Mouse (Mus musculus): ENCODE measurements at regions not wholly inside any gene's neighbourhood (a gene's known extent, or its start where the extent isn't known, plus 50 kb on each side); places are given as distances from the start of the nearest gene placed in this dataset.

DNA sequence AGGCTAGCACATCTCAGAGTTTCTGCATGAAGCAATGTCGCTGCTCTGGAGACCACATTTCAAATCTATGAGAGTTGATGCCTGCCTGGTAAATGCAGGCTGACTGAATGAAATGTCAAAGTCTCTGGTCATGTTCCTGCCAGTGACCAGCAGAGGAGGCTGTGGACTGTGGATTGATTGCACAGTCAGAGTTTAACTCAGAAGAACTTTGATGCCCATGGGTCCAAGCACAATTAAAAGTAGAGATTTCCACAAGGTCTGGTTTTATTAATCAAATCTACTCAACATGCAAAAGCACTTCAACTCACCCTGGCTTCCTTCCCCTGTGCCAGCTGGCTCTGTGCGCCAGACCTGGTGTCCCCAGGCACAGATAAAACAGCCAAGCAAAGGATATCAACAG lies 81.3 kb downstream of the Hsd17b3 start:
- DNase-seq (ENCODE audit: low spot score in 2 of 2) = no peak

DNA sequence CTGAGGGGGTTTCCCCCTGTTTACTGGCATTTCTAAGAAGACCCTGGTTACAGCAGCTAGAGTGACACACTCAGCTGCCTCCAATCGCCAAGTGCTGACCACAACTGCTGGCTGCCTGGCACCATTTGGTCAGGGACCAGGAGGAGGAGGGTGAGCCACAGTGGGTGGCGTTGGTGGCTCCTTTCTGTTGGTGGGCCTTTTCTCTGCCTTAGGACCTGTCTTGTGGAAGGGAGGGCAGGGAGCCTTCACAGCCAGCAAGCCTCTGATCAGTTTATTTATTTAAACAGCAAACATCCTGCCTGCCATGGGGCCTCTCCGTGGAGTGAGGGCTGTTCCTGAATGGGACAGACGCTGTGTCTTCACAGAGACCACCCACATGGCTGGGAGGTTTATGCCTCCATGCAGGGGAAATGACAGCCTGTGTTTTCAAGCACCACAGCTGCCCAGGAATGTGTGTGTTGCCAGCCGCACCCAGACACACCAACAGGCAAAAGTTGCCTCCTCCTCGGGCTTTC lies 86.0 kb downstream of the Hsd17b3 start:
- no peak for DNase-seq (ENCODE audit: low spot score in 2 of 2)

DNA sequence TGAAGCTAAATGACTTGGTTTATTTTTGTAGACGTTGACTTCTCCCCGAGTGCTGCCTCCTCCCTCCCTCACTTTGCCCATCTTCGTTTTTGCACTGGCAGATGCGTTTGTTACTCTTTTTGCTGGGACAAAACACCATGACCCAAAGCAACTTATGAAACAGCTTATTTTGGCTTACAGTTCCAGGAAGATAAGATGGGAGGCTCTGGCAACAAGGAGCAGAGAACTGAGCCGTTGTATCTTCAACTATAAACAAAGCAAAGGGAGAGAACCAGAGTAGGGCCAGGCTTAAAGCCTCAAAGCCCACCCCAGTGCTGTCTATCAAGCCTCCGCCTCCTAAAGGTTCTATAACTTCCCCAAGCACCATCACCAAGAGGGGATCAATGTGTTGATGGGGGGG lies 88.7 kb downstream of the Hsd17b3 start:
- no peak for DNase-seq (ENCODE audit: low spot score in 2 of 2)

DNA sequence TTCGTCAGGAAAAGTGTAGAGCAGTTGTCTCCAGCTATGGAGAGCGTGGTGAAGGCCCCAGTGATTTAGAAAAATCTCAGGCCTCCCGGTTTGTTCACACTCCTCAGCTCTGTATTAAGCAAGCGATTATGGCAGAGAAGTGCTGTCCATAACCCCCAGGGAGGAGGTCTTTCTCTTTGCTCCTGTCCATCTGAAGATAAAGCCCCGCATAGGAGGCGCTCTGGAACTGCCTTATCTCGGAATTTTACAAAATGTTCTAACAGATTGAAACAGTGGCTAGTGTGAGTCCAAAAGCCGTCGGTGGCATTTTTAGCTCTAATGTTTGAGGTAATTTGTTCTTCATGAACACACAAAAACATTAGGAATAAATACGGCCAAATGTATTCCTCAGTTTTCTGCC lies 90.4 kb downstream of the Hsd17b3 start:
- no peak for DNase-seq (ENCODE audit: low spot score in 2 of 2)

DNA sequence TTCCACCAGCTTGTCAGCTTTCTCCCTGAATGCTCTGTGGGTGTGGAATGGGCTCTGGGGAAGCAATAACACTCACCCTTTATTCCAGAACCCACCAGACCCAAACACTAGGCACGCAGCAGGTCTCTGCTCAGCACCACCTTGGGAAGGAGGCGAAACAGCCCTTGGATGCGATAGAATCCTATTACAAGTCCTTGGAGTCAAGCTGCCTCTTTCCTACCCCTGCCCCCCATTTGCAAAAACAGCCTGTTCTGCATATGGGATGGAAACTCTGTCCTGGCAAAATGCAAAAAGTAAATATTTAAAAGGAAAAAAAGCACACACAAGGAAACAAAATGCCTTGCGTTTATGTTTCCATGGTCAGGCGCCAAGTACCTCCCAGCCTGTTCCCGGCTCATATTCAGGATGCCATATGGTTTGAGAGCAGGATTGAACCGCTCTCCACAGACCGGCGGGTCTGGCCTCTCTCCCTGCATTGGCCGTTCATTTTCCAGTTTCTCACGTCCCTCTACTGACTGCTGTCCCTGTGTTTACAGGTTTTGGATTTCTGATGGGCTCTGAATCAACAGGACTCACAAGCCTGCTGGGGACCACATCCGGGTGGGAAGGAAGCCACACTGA lies 95.1 kb downstream of the Hsd17b3 start:
- peak in 1 of 2 experiments; percentile 10 for DNase-seq (ENCODE audit: low spot score in 2 of 2)

DNA sequence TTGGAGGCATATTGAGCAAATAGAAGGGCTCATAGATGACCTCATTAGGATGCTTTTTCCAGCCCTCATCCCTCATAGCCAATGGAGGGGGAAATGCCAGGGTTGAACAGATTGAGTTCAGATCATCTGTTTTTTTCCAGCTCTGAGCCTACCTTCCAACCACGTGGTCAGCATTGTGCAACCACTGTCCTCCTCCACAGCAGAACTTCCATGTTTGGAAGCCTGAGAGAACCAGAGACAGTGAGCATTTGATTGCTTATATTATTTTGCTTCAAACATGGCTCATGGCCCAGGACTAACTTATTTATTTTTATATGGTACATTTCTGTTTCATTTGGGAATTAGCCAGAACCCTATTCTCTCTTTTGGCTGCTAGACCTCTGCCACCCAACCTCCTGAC lies 96.0 kb downstream of the Hsd17b3 start:
- DNase-seq (ENCODE audit: low spot score in 2 of 2) = no peak

DNA sequence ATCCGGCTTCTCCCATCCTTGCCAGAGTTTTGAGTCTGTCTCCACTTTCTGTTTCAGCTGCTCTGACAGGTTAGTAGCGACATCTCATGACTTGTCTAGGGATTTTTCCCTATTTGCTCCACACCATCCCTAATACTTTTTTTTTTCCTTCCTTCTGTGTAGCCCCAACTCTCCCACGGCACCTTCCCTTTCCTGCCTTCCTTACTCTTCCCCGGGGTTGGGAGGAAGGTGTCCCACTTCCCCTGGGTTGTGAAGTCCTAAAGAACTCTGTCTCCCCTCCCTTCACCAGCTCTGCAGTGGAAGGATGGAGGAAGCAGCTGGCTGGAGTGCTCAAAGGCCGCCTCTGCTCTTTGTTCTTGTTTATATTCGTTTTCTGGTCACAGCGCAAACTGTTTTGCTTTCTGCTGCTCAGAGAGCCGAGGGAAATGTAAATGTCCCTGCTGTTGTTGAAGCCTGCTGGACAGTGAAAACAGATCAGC lies 98.5 kb downstream of the Hsd17b3 start:
- DNase-seq (ENCODE audit: low spot score in 2 of 2) = peak; percentile 28 to 44

DNA sequence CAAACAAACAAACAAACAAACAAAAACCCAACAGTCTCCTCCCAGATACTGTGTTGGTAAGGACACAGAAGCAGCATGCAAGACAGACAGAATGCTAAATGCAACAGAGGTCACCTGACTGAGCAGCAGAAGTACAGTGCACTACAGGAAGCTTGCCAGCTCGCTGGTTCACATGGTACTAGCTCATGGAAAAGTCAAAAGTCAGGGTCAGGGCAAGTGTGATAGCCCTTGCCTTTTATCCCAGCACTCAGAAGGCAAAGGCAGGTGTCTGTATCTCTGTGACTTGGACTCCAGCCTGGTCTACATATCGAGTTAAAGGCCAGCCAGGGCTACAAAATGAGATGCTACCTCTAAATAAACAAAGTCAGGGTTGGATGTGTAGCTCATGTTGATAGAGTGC lies 99.3 kb downstream of the Hsd17b3 start:
- no peak for DNase-seq (ENCODE audit: low spot score in 2 of 2)

DNA sequence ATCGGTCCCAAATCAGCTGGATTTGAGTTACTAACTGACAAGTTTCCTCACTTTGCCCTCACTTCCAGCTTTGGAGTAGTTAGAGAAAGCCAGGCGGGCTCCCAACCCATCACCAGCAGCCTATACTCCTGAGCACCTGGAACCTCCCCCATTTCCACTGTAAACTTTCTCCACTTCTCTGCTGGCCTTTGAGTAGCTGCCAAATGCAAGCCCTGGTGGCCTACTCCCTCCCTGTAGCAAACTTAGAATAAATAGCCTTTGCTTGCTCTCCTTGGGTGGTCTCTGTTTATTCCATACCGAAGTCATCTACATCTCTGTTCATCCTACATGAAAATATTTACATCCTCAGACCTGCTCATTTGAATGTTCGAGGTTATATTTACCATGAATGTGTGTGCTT lies 100.8 kb downstream of the Hsd17b3 start:
- DNase-seq (ENCODE audit: low spot score in 2 of 2) = no peak

DNA sequence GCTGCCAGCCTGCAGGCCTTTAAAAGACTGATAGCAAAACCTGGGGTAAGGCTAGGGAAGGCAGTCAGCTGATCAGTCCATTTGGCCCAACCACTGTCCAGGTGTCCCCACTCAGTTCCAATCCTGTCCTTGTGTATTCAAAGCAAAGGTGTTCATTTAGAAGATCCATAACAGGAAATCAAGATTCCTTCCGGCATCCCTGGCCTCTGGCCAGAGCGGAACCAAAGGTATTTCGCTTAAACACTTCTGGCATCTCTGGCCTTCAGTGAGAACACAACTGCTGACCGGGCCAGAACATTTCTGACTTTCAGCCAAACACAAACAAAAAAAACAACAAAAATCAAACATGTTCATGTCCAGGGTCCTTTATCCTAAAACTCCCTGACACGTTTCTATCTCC lies 102.3 kb downstream of the Hsd17b3 start:
- DNase-seq (ENCODE audit: low spot score in 2 of 2) = no peak

DNA sequence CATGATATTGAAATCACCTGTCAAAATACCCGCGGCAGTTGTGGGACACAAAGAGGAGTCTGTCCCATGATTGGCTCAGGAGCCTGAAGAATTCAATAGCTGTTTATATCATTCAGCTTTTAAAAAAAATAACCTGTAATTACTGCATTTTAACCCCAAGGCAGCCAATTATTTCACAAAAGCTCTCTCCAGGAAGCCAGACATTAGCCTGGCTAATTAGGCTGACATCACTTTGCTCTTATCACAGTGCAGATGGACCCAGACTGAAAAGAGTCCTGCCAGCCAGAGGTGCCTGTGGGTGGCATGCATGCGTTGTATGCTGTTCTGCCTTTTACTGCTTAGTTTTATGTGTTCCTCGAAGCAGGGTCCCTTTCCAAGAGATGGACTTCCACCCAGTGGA lies 103.4 kb downstream of the Hsd17b3 start:
- DNase-seq (ENCODE audit: low spot score in 2 of 2) = peak in 1 of 2 experiments; percentile 20

DNA sequence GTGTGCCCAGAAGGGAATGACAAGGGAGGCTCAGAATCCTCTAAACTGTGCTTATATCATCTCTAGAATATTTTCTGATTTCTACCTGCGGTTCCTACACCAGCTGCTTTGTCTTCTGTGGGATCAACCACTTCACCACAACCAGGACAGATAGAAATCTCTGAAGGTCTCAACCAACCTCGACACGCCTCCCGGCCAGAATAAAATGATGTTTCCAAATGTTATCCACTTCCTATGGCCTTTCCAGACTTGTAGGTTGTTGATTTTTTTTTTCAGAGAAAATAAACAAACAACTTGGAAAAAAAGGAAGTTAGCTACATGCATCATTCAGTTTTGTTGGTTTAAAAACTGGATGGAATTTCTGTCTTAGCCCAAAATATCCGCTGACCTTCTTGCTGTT lies 103.9 kb downstream of the Hsd17b3 start:
- DNase-seq (ENCODE audit: low spot score in 2 of 2) = no peak

DNA sequence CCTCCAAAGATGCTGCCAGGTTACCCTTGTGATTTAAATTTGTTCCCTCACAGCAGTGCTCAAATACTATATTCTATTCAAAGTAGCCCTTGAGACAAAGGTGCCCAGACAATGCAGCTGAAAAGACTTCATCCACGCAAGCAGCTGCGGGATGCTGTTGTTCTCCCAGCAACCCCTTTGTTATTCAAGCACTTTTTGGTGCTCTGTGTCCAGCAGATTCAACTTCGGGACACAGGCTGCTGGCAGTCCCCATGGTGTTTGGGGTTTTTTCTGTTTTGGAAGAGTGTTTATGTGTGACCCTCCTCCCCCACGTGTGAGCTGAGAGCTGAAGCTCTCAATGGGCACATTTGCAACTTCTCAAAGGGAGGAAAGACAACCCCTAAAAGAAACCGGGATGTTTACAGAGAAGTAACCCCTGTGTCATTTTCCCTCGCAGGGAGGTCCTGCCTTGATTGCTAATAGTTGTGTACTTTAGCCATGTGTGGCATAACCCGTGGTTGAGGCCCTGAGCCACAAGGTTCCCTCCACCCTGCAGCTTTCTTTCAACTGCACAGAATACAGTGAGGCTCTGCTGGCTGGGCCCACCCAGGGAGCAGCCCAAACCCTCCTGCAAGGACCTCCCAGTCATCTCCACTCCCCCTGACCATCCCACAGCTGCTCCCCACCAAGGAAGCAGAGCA lies 108.9 kb downstream of the Hsd17b3 start:
- DNase-seq (ENCODE audit: low spot score in 2 of 2) = no peak

DNA sequence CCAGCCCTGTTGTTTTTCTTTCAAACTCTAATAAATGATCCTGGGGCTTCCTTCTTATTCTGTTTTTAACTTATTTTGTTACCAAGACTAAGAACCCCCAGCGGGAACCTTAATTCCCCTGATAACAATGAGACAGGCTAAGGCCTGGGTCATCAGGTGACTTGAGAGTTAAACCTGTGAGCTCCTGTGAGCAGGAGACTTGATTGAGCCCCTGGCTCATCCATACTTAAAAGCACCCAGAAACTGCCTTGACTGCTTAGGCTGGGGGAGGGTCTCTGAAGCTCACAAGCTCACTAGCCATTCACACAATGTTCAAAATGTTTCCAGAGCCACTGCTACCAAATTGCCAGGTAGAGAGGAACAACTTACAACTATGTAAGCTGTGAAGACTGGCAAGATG lies 109.4 kb downstream of the Hsd17b3 start:
- DNase-seq (ENCODE audit: low spot score in 2 of 2) = no peak

DNA sequence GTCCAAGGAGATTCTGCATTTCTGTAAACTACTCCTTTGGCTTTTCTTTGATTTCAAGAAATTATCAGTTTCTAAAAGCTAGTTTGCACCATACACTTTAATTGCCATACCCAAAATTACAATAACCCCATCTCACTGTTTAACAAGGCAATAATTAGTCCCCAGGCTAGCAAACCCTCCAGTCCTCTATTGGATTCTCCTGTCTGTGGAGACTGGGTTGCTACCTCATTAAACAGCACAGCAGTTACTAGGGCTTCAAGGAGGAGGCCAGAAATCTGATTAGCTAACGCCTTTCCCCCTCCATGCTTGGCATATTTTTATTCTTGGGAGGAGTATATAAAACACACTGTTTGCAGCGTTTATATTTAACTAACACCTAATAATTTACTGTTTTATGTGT lies 119.1 kb downstream of the Hsd17b3 start:
- no peak for DNase-seq (ENCODE audit: low spot score in 2 of 2)

DNA sequence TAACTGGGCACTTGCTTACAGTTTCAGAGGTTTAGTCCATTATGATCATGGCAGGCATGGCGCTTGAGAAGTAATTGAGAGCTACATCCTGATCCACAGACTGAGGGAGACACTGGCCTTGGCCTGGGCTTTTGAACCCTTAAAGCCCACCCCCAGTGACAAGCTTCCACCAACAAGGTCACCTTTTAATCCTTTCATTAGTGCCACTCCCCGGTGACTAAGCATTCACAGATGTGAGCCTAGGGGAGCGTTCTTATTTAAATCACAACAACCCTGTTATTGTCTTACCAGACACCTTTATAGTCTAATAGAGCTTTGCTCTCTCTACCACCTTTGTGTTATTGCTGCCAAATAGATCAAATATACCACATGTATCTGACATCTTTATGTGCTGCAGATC lies 120.4 kb downstream of the Hsd17b3 start:
- no peak for DNase-seq (ENCODE audit: low spot score in 2 of 2)

DNA sequence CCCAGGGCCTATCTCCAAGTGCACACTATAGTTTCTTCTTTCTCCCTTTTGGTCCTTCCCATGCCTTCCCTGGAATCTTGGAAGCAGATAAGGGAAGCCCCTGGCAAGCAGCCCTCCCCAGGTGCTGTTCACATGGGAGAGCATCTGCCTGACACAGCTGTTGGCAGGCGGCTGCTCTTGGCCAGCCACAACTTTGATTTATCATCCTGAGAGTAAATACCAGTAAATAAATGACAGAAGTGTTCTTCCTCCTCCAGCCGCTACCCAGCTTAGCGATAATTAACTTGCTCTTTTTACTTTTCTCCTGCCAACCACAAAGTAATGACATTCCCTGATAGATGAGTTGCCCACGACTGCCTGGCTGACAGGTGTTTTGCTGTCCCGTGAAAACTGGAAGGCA lies 131.9 kb downstream of the Hsd17b3 start:
- DNase-seq (ENCODE audit: low spot score in 2 of 2) = peak in 1 of 2 experiments; percentile 22

DNA sequence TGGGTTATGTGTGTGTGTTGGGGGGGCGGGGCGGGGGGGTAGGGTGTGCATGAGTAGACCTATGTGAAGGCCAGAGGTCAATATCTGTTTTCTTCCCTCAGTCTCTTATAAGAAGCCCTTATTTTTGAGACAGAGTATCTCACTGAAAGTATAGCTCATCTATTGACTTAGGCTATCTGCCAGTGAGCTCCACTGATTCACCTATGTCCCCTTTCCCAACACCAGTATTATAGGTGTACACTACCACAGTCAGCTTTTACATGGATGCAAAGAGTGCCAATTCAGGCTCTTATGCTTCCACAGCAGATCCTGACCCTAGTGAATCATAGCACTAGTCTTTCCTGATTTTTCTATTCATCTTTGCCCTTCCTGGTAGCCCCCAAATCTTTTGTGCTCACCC lies 134.7 kb downstream of the Hsd17b3 start:
- DNase-seq (ENCODE audit: low spot score in 2 of 2) = no peak

DNA sequence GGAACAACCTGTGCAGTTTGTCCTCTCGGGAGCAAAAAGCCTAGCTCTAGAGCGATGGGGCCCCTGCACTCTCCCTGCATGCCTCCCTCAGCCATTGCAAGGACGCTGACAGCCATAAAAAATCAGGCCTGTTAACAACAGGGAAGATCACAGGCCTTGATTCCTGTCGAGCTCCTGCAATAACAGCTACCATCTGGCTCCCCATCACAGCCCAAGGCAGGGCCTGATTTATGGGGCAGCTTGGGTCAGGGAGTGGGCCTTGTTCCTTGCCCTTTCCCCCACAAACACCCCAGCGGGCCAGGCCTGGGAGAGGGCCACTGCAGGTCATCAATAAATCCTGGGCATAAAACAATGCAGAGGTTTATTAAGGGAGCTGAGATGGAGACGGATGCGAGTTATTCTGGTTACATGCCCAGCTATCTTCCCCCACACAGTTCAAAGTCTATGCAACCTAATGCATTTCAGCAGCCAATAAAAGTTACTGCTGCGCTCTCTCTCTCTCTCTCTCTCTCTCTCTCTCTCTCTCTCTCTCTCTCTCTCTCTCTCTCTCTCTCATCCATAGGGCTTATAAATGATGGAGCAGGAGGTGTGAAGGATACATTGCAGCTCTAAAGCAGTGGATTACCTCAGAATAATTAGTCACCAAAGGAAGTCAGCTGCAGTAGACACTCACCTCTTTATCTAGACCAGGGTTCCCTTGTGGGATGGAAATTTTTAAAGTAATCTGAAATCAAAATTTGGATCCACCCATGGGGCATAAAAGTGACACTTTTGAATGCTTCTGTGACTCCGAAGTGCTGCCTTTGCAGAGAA lies 136.9 kb downstream of the Hsd17b3 start:
- DNase-seq (ENCODE audit: low spot score in 2 of 2) = peak in 1 of 2 experiments; percentile 4

DNA sequence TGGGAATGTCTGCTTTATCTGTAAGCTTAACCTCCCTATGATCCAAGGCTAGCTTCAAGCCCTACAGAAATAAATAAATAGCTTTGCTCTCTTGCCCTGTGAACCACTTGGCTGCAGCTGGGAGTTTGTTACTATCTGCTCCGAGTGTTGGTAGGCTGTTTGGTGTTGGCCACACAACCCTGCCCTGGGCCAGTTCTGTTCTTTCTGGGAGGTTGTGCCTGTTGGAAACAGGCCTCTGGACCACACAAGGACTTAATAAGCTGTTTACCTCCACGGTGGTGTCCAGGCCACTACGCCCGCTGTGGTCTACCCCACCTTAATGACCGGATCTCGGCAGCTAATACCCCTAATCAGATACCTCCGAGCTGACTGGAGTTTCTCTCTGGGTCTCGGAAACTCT lies 136.1 kb downstream of the Ercc6l2 start:
- DNase-seq (ENCODE audit: low spot score in 2 of 2) = no peak
